Mouse (Mus musculus) ES-E14 (cell line): ENCODE measurements at regions not wholly inside any gene's neighbourhood (a gene's known extent, or its start where the extent isn't known, plus 50 kb on each side); places are given as distances from the start of the nearest gene placed in this dataset.

ENCODE experiments used
- DNase-seq: peaks from one replicate; pipeline ENCODE4 v3.0.0-alpha.2; 2013; ENCODE audit warnings: low read depth, low spot score
- H3K27ac ChIP-seq: 2 replicates; pipeline ENCODE4 v1.5.1; 2012; ENCODE audit warnings: low read depth, mild to moderate bottlenecking, low read length, moderate library complexity, mixed read lengths; ENCODE audit not compliant: poor library complexity, insufficient read depth, severe bottlenecking
- H3K36me3 ChIP-seq: 2 replicates; pipeline ENCODE4 v1.6.1; 2012; ENCODE audit warnings: mild to moderate bottlenecking, low read length, moderate library complexity, mixed read lengths; ENCODE audit not compliant: control insufficient read depth, poor library complexity, insufficient read depth, severe bottlenecking
- H3K4me1 ChIP-seq, 2 experiments: fragments of 150-350 bp in 1 of 2; sonication (generic) in 1 of 2; 2 replicates each; pipeline ENCODE4 v1.6.1; 2012; ENCODE audit warnings: low read length in 2 of 2, mild to moderate bottlenecking in 1 of 2, mixed read lengths in 1 of 2; ENCODE audit not compliant: control insufficient read depth in 2 of 2, insufficient read depth in 2 of 2, poor library complexity in 1 of 2
- H3K4me3 ChIP-seq, 2 experiments: fragments of 150-350 bp in 1 of 2; sonication (generic) in 1 of 2; 2 replicates each; pipeline ENCODE4 v1.5.1; 2012; ENCODE audit warnings: low read length in 2 of 2, low read depth in 1 of 2, mild to moderate bottlenecking in 1 of 2, mixed read lengths in 1 of 2; ENCODE audit not compliant: insufficient read depth in 1 of 2, poor library complexity in 1 of 2, severe bottlenecking in 1 of 2
- H3K9ac ChIP-seq: 2 replicates; pipeline ENCODE4 v1.6.1; 2012; ENCODE audit warnings: low read depth, mild to moderate bottlenecking, low read length, mixed read lengths; ENCODE audit not compliant: poor library complexity, insufficient read depth, severe bottlenecking
- H3K9me3 ChIP-seq: fragments of 150-350 bp; sonication (generic); 2 replicates; pipeline ENCODE4 v1.6.1; 2012; ENCODE audit warnings: low read depth, mild to moderate bottlenecking, low read length; ENCODE audit not compliant: control insufficient read depth, insufficient read depth
- HCFC1 ChIP-seq: IDR thresholded peaks from 2 replicates; pipeline ENCODE4 v1.6.1; 2012; ENCODE audit warnings: low read length, inconsistent platforms, borderline replicate concordance; ENCODE audit not compliant: insufficient read depth
- MAFK ChIP-seq: IDR thresholded peaks from 2 replicates; pipeline ENCODE4 v1.6.1; 2014; ENCODE audit warnings: mild to moderate bottlenecking, low read depth, low read length, inconsistent platforms; ENCODE audit not compliant: insufficient read depth
- in situ Hi-C, 2 experiments: fragments of 600-800 bp; cut with MboI; formaldehyde crosslinking; loops; one replicate each; pipeline ENCODE4 v1.15.1; 2025; ENCODE audit warnings: low sequenced_read_pairs in 2 of 2, inconsistent platforms in 1 of 2; ENCODE audit not compliant: unreplicated experiment in 2 of 2

DNA sequence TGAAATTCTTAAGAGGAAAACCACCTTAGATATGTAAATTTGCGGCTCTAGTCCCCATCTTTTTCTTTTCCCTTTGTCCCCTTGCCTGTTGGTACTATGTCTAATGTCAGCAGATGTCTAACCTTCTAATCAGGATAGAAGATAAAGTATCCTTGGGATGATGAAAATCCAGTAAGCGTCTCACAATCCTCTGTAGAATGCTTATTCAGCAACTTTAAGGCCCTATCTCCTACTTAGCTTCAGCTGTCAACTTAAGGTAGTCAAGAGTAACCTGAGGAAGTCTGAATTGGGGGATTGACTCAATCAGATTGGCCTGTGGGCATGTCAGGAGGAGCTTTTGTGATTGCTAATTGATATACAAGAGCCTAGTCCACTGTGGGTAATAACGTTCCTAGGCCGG lies 64.7 kb upstream of the Csnka2ip start:
- H3K27ac ChIP-seq = no peak overlapping the region
- H3K4me1 ChIP-seq = no peaks in the 10 kb centered on the region

More for the DNA sequence above, 64.7 kb upstream of the Csnka2ip start:
- in situ Hi-C loops = no loop called here
- TF ChIP-seq HCFC1 (no peak), MAFK (peak; percentile 74; the same call in 1 of the 2 replicates)
- Histone ChIP-seq H3K4me3 (no peak overlapping the region), H3K9me3 (no peaks in the 10 kb centered on the region), H3K9ac (no peak overlapping the region), H3K36me3 (no peaks in the 10 kb centered on the region)
- DNase-seq = no peak
